Mouse (Mus musculus) limb, embryonic 15.5 days (tissue): ENCODE measurements around the gene Fance. TPM values are rescaled to one million over a fixed set of nuclear protein-coding genes. Genes with fewer than 3 reads are reported as not detected.

ENCODE experiments used
- ATAC-seq: fragments of 200-750 bp; cut with Nextera tagmentation; 2 replicates; pipeline ENCODE4 v1.8.0; 2017; ENCODE audit warnings: low read depth, moderate TSS enrichment; ENCODE audit not compliant: insufficient number of reproducible peaks, low FRiP score, low TSS enrichment
- H3K27ac ChIP-seq: fragments of 300-500 bp; sonication (generic); 2 replicates; pipeline ENCODE4 v1.5.1; 2015; ENCODE audit warnings: moderate library complexity, mild to moderate bottlenecking, inconsistent platforms
- H3K27me3 ChIP-seq: fragments of 300-500 bp; sonication (generic); 2 replicates; pipeline ENCODE4 v1.6.1; 2015; ENCODE audit warnings: inconsistent platforms
- H3K36me3 ChIP-seq: fragments of 300-500 bp; sonication (generic); 2 replicates; pipeline ENCODE4 v1.6.1; 2015; ENCODE audit warnings: inconsistent platforms
- H3K4me1 ChIP-seq: fragments of 300-500 bp; sonication (generic); 2 replicates; pipeline ENCODE4 v1.6.1; 2015; ENCODE audit warnings: inconsistent platforms
- H3K4me2 ChIP-seq: fragments of 300-500 bp; sonication (generic); 2 replicates; pipeline ENCODE4 v1.6.1; 2015; ENCODE audit warnings: mild to moderate bottlenecking, inconsistent platforms
- H3K4me3 ChIP-seq: fragments of 300-500 bp; sonication (generic); 2 replicates; pipeline ENCODE4 v1.5.1; 2015; ENCODE audit warnings: mild to moderate bottlenecking, inconsistent platforms
- H3K9ac ChIP-seq: fragments of 300-500 bp; sonication (generic); 2 replicates; pipeline ENCODE4 v1.6.1; 2015; ENCODE audit warnings: inconsistent platforms
- H3K9me3 ChIP-seq: fragments of 300-500 bp; sonication (generic); 2 replicates; pipeline ENCODE4 v1.6.1; 2016; ENCODE audit warnings: inconsistent platforms
- WGBS: fragments of 180-500 bp; shearing (Covaris S2); methylation state at CpG from one replicate; pipeline ENCODE4 v1.1.7; 2015; 5-methylcytosine and 5-hydroxymethylcytosine counted together
- polyA plus RNA-seq: library from polyadenylated mRNA; unstranded; fragments of >200 nt; fragmentation: Nextera tagmentation; extraction: Ambion mirVana; gene quantifications from 2 replicates; pipeline ENCODE4 v1.2.1, GENCODE M21; 2015

Gene Fance
- polyA plus RNA-seq, 1 experiment from 2014 or later = 33.9 TPM

- H3K36me3 ChIP-seq = no peaks in the 10 kb centered on the region
- WGBS = 80% methylated on average over 7 of the region's 7 CpGs
- no peaks in the 10 kb centered on the region for H3K27me3 ChIP-seq
- no peak for ATAC-seq
- no peak overlapping the region for H3K9ac ChIP-seq
- H3K27ac ChIP-seq = no peak overlapping the region
- H3K4me1 ChIP-seq = peaks cover 56% of the 10 kb centered on the region
- H3K4me2 ChIP-seq = no peak overlapping the region
- no peak overlapping the region for H3K4me3 ChIP-seq
- H3K9me3 ChIP-seq = no peaks in the 10 kb centered on the region
Observed at GRCm38 (mm10) chr17:28280423-28280800, 32.9 kb upstream of the Fance start.

- H3K9me3 ChIP-seq = no peaks in the 10 kb centered on the region
- no peak for ATAC-seq
- no peak overlapping the region for H3K9ac ChIP-seq
- H3K36me3 ChIP-seq = no peaks in the 10 kb centered on the region
- no peak overlapping the region for H3K4me3 ChIP-seq
- H3K4me1 ChIP-seq = peaks cover 61% of the 10 kb centered on the region
- WGBS = 28% methylated on average over 5 of the region's 5 CpGs
- 0 out of 2 replicates have a peak overlapping the region, but pooled peaks have one; percentile 22 for H3K27ac ChIP-seq
- H3K4me2 ChIP-seq = no peak overlapping the region
- H3K27me3 ChIP-seq = no peaks in the 10 kb centered on the region
Observed at GRCm38 (mm10) chr17:28280831-28281377, 32.4 kb upstream of the Fance start.

- Histone ChIP-seq H3K4me1 (peaks cover 67% of the 10 kb centered on the region), H3K4me3 (no peak overlapping the region), H3K4me2 (no peak overlapping the region), H3K36me3 (no peaks in the 10 kb centered on the region), H3K9me3 (no peaks in the 10 kb centered on the region), H3K27ac (no peak overlapping the region), H3K27me3 (no peaks in the 10 kb centered on the region), H3K9ac (no peak overlapping the region)
- no peak for ATAC-seq
- WGBS = 91% methylated on average over 7 of the region's 7 CpGs
Observed at GRCm38 (mm10) chr17:28281866-28282441, 31.4 kb upstream of the Fance start.

- WGBS = 50% methylated on average over 10 of the region's 10 CpGs
- ATAC-seq = no peak
Observed at GRCm38 (mm10) chr17:28283199-28283598, 30.1 kb upstream of the Fance start.

GRCm38 (mm10) chr17:28286133-28286532 is 27.2 kb upstream of the Fance start:
- no peaks in the 10 kb centered on the region for H3K27me3 ChIP-seq
- H3K9me3 ChIP-seq = no peaks in the 10 kb centered on the region
- H3K4me3 ChIP-seq = no peak overlapping the region
- no peak overlapping the region for H3K4me2 ChIP-seq
- H3K9ac ChIP-seq = no peak overlapping the region
- peaks cover 2% of the 10 kb centered on the region; the same call in 1 of the 2 replicates for H3K36me3 ChIP-seq
- 67% methylated on average over 10 of the region's 10 CpGs for WGBS
- no peak for ATAC-seq
- peaks cover 38% of the 10 kb centered on the region for H3K4me1 ChIP-seq
- no peak overlapping the region for H3K27ac ChIP-seq

More at GRCm38 (mm10) chr17:28283199-28283598, 30.1 kb upstream of the Fance start:
- Histone ChIP-seq H3K27me3 (no peaks in the 10 kb centered on the region), H3K9ac (no peak overlapping the region), H3K36me3 (no peaks in the 10 kb centered on the region), H3K4me3 (no peak overlapping the region), H3K27ac (no peak overlapping the region), H3K4me2 (no peak overlapping the region), H3K4me1 (peaks cover 65% of the 10 kb centered on the region), H3K9me3 (no peaks in the 10 kb centered on the region)

- Histone ChIP-seq H3K4me3 (no peak overlapping the region), H3K9ac (no peak overlapping the region), H3K4me1 (peaks cover 34% of the 10 kb centered on the region), H3K36me3 (peaks cover 5% of the 10 kb centered on the region; the same call in 1 of the 2 replicates), H3K27ac (no peak overlapping the region), H3K27me3 (no peaks in the 10 kb centered on the region), H3K4me2 (no peak overlapping the region), H3K9me3 (no peaks in the 10 kb centered on the region)
- WGBS = 61% methylated on average over 5 of the region's 5 CpGs
- no peak for ATAC-seq
Observed at GRCm38 (mm10) chr17:28286964-28287363, 26.4 kb upstream of the Fance start.

GRCm38 (mm10) chr17:28287578-28287977 is 25.7 kb upstream of the Fance start:
- H3K27ac ChIP-seq = no peak overlapping the region
- H3K27me3 ChIP-seq = no peaks in the 10 kb centered on the region
- H3K9me3 ChIP-seq = no peaks in the 10 kb centered on the region
- H3K4me2 ChIP-seq = no peak overlapping the region
- H3K4me3 ChIP-seq = no peak overlapping the region
- 70% methylated on average over 8 of the region's 8 CpGs for WGBS
- no peak for ATAC-seq
- H3K4me1 ChIP-seq = peaks cover 32% of the 10 kb centered on the region
- no peak overlapping the region for H3K9ac ChIP-seq
- peaks cover 10% of the 10 kb centered on the region; the same call in 1 of the 2 replicates for H3K36me3 ChIP-seq

- H3K9ac ChIP-seq = no peak overlapping the region
- peaks cover 10% of the 10 kb centered on the region; the same call in 1 of the 2 replicates for H3K36me3 ChIP-seq
- H3K9me3 ChIP-seq = no peaks in the 10 kb centered on the region
- H3K27me3 ChIP-seq = no peaks in the 10 kb centered on the region
- no peak overlapping the region for H3K4me2 ChIP-seq
- peaks cover 28% of the 10 kb centered on the region for H3K4me1 ChIP-seq
- H3K27ac ChIP-seq = no peak overlapping the region
- H3K4me3 ChIP-seq = no peak overlapping the region
- no peak for ATAC-seq
- WGBS = 68% methylated on average over 5 of the region's 5 CpGs
Observed at GRCm38 (mm10) chr17:28287980-28288379, 25.3 kb upstream of the Fance start.

- Histone ChIP-seq H3K27me3 (no peaks in the 10 kb centered on the region), H3K36me3 (peaks cover 15% of the 10 kb centered on the region), H3K9ac (no peak overlapping the region), H3K4me3 (no peak overlapping the region), H3K4me2 (no peak overlapping the region), H3K9me3 (no peaks in the 10 kb centered on the region), H3K27ac (no peak overlapping the region), H3K4me1 (peaks cover 38% of the 10 kb centered on the region)
- 65% methylated on average over 3 of the region's 3 CpGs for WGBS
- ATAC-seq = no peak
Observed at GRCm38 (mm10) chr17:28290262-28290661, 23.1 kb upstream of the Fance start.

GRCm38 (mm10) chr17:28290671-28291070 is 22.6 kb upstream of the Fance start:
- Histone ChIP-seq H3K9me3 (no peaks in the 10 kb centered on the region), H3K4me1 (peaks cover 35% of the 10 kb centered on the region), H3K9ac (no peak overlapping the region), H3K4me2 (no peak overlapping the region), H3K36me3 (peaks cover 15% of the 10 kb centered on the region), H3K4me3 (no peak overlapping the region), H3K27me3 (no peaks in the 10 kb centered on the region), H3K27ac (no peak overlapping the region)
- whole genome bisulfite sequencing = 82% methylated on average over 11 of the region's 11 CpGs
- no peak for ATAC-seq

- H3K4me2 ChIP-seq = no peak overlapping the region
- no peak for ATAC-seq
- no peaks in the 10 kb centered on the region for H3K27me3 ChIP-seq
- 80% methylated on average over 7 of the region's 7 CpGs for WGBS
- no peak overlapping the region for H3K27ac ChIP-seq
- no peak overlapping the region for H3K4me3 ChIP-seq
- peaks cover 28% of the 10 kb centered on the region for H3K4me1 ChIP-seq
- no peaks in the 10 kb centered on the region for H3K9me3 ChIP-seq
- H3K9ac ChIP-seq = no peak overlapping the region
- peaks cover 17% of the 10 kb centered on the region for H3K36me3 ChIP-seq
Observed at GRCm38 (mm10) chr17:28291346-28291745, 22.0 kb upstream of the Fance start.

GRCm38 (mm10) chr17:28293716-28294115 is 19.6 kb upstream of the Fance start:
- Histone ChIP-seq H3K9me3 (no peaks in the 10 kb centered on the region), H3K36me3 (peaks cover 34% of the 10 kb centered on the region), H3K4me3 (no peak overlapping the region), H3K9ac (no peak overlapping the region), H3K27ac (peak overlapping the region; percentile 52), H3K4me1 (peaks cover 19% of the 10 kb centered on the region), H3K4me2 (no peak overlapping the region), H3K27me3 (no peaks in the 10 kb centered on the region)
- ATAC-seq = no peak
- 30% methylated on average over 4 of the region's 4 CpGs for WGBS
